Mouse (Mus musculus) erythroid progenitor cell, adult 5-6 weeks (primary cell): ENCODE results near the gene Aff1. TPM values are rescaled to one million over a fixed set of nuclear protein-coding genes. Genes with fewer than 3 reads are reported as not detected.

Source experiments
- ATAC-seq: replicated peaks from 2 replicates; pipeline ENCODE4 v1.8.0; 2016; ENCODE audit warnings: moderate number of reproducible peaks, mild to moderate bottlenecking, moderate TSS enrichment, inconsistent platforms; ENCODE audit not compliant: poor library complexity, low FRiP score, severe bottlenecking
- total RNA-seq, 2 experiments: library from RNA; stranded (forward) in 1 of 2; stranded (reverse) in 1 of 2; fragments of 150-400 nt in 1 of 2; fragments of 186-747, 209-891 nt in 1 of 2; gene quantifications; 2 replicates each; pipeline versions ENCODE4 v1.2.3 to v1.2.4; 2015 to 2017; ENCODE audit warnings: low replicate concordance in 2 of 2

The Aff1 gene
- total RNA-seq, 2 experiments from 2014 or later = 67.4 to 147 TPM

GRCm38 (mm10) chr5:103788976-103789375 is 96.8 kb downstream of the Aff1 start:
- ATAC-seq = no peak

GRCm38 (mm10) chr5:103789619-103790116 is 97.5 kb downstream of the Aff1 start:
- no peak for ATAC-seq

GRCm38 (mm10) chr5:103791741-103792140 is 99.6 kb downstream of the Aff1 start:
- no peak for ATAC-seq

- ATAC-seq = no peak
Observed at GRCm38 (mm10) chr5:103795121-103795520, 102.9 kb downstream of the Aff1 start.

GRCm38 (mm10) chr5:103796035-103796434 is 103.9 kb downstream of the Aff1 start:
- ATAC-seq = no peak

GRCm38 (mm10) chr5:103797774-103798173 is 105.6 kb downstream of the Aff1 start:
- ATAC-seq = no peak

GRCm38 (mm10) chr5:103799438-103799837 is 107.3 kb downstream of the Aff1 start:
- no peak for ATAC-seq

- no peak for ATAC-seq
Observed at GRCm38 (mm10) chr5:103800009-103800408, 107.8 kb downstream of the Aff1 start.

- no peak for ATAC-seq
Observed at GRCm38 (mm10) chr5:103803386-103803785, 111.2 kb downstream of the Aff1 start.

- no peak for ATAC-seq
Observed at GRCm38 (mm10) chr5:103803927-103804590, 111.9 kb downstream of the Aff1 start.

GRCm38 (mm10) chr5:103806851-103807578 is 114.8 kb downstream of the Aff1 start:
- ATAC-seq = no peak

- ATAC-seq = no peak
Observed at GRCm38 (mm10) chr5:103807637-103808312, 115.6 kb downstream of the Aff1 start.

GRCm38 (mm10) chr5:103809674-103810330 is 117.6 kb downstream of the Aff1 start:
- no peak for ATAC-seq

- ATAC-seq = no peak
Observed at GRCm38 (mm10) chr5:103813291-103813690, 121.1 kb downstream of the Aff1 start.

GRCm38 (mm10) chr5:103813997-103814542 is 121.9 kb downstream of the Aff1 start:
- ATAC-seq = no peak

GRCm38 (mm10) chr5:103814551-103815248 is 122.5 kb downstream of the Aff1 start:
- ATAC-seq = no peak

- ATAC-seq = no peak
Observed at GRCm38 (mm10) chr5:103815249-103815617, 123.1 kb downstream of the Aff1 start.

- no peak for ATAC-seq
Observed at GRCm38 (mm10) chr5:103816718-103817117, 124.5 kb downstream of the Aff1 start.

GRCm38 (mm10) chr5:103817754-103818153 is 125.6 kb downstream of the Aff1 start:
- ATAC-seq = peak; percentile 70
